In genomic region chr19:22138590-22139421, GRCm38 (mm10) we compare ENCODE assay signal across 8 mouse cellular contexts. TPM values are rescaled to one million over a fixed set of nuclear protein-coding genes. Genes with fewer than 3 reads are reported as not detected.
DNase-seq lines count a peak whose midpoint lies in the region; ATAC-seq lines count a peak whose summit lies in the region.

Gene Trpm3 (plus strand): TSS chr19:22139046.

- peak within 1 kb of the TSS; percentile 52 for H3K4me3 ChIP-seq in heart, embryonic 10.5 days
- H3K4me3 ChIP-seq in kidney, embryonic 14.5 days (ENCODE audit: low read length), result peak within 1 kb of the TSS; percentile 19
- peak within 1 kb of the TSS; percentile 23 for H3K4me3 ChIP-seq in limb, embryonic 15.5 days
- peak within 1 kb of the TSS; percentile 46 for H3K4me3 ChIP-seq in neural tube, embryonic 13.5 days

- H3K4me2 ChIP-seq in kidney, embryonic 14.5 days (replicated peaks; ENCODE audit: low read depth, low read length), result peak within 1 kb of the TSS; percentile 43
- peak within 1 kb of the TSS; percentile 38 for H3K4me2 ChIP-seq in limb, embryonic 15.5 days
- H3K4me2 ChIP-seq in neural tube, embryonic 13.5 days, result peak within 1 kb of the TSS; percentile 92

- peak; percentile 98 for ATAC-seq in kidney, embryonic 14.5 days (ENCODE audit: low FRiP score, low TSS enrichment)
- ATAC-seq in limb, embryonic 15.5 days (ENCODE audit: insufficient number of reproducible peaks, low FRiP score, low TSS enrichment, low read depth), result peak; percentile 76; the same call in 1 of the 2 replicates
- peak; percentile 98 for ATAC-seq in neural tube, embryonic 13.5 days (ENCODE audit: low read depth)

- H3K27me3 ChIP-seq in heart, embryonic 10.5 days (ENCODE audit: insufficient read depth, poor library complexity, severe bottlenecking), result no peaks in the 10 kb centered on the region
- H3K27me3 ChIP-seq in kidney, embryonic 14.5 days (ENCODE audit: control insufficient read depth, insufficient read depth, low read length), result peaks cover 7% of the 10 kb centered on the region; the same call in 1 of the 2 replicates
- H3K27me3 ChIP-seq in limb, embryonic 15.5 days, result peaks cover 13% of the 10 kb centered on the region; the same call in 1 of the 2 replicates
- peaks cover 7% of the 10 kb centered on the region; the same call in 1 of the 2 replicates for H3K27me3 ChIP-seq in neural tube, embryonic 13.5 days

- no peaks in the 10 kb centered on the region for H3K9me3 ChIP-seq in heart, embryonic 10.5 days
- H3K9me3 ChIP-seq in kidney, embryonic 14.5 days (ENCODE audit: control insufficient read depth, low read length), result no peaks in the 10 kb centered on the region
- H3K9me3 ChIP-seq in limb, embryonic 15.5 days, result no peaks in the 10 kb centered on the region
- H3K9me3 ChIP-seq in neural tube, embryonic 13.5 days, result no peaks in the 10 kb centered on the region

- peaks cover 9% of the 10 kb centered on the region for H3K4me1 ChIP-seq in heart, embryonic 10.5 days
- H3K4me1 ChIP-seq in kidney, embryonic 14.5 days (ENCODE audit: control insufficient read depth, insufficient read depth, low read length), result no peaks in the 10 kb centered on the region
- H3K4me1 ChIP-seq in limb, embryonic 15.5 days, result peaks cover 6% of the 10 kb centered on the region
- peaks cover 18% of the 10 kb centered on the region for H3K4me1 ChIP-seq in neural tube, embryonic 13.5 days (replicated peaks)

- under 1% methylated on average over 39 of the region's 39 CpGs for WGBS in heart, embryonic 10.5 days
- under 1% methylated on average over 39 of the region's 39 CpGs for WGBS in kidney, embryonic 14.5 days
- WGBS in limb, embryonic 15.5 days, result under 1% methylated on average over 39 of the region's 39 CpGs
- 1% methylated on average over 39 of the region's 39 CpGs for WGBS in neural tube, embryonic 13.5 days

- peak; percentile 17 for DNase-seq in urinary bladder, adult 2 months (ENCODE audit: low spot score)
- no peak for DNase-seq in urinary bladder, postnatal 10 days (ENCODE audit: low spot score)
- peak; percentile 89 for DNase-seq in embryo, embryonic 11 days
- DNase-seq in heart, embryonic 10.5 days (ENCODE audit: low spot score), result peak; percentile 90
- peak; percentile 45 for DNase-seq in thymus, postnatal 4 days

- H3K9ac ChIP-seq in kidney, embryonic 14.5 days (ENCODE audit: low read depth, low read length), result no peak within 1 kb of the TSS
- no peak within 1 kb of the TSS for H3K9ac ChIP-seq in limb, embryonic 15.5 days
- peak within 1 kb of the TSS; percentile 66 for H3K9ac ChIP-seq in neural tube, embryonic 13.5 days

- no peak within 1 kb of the TSS for H3K27ac ChIP-seq in heart, embryonic 10.5 days
- no peak within 1 kb of the TSS for H3K27ac ChIP-seq in kidney, embryonic 14.5 days (ENCODE audit: low read depth, low read length)
- no peak within 1 kb of the TSS for H3K27ac ChIP-seq in limb, embryonic 15.5 days
- H3K27ac ChIP-seq in neural tube, embryonic 13.5 days (replicated peaks), result 0 out of 2 replicates have a peak within 1 kb of the TSS, but pooled peaks have one; percentile 7

- H3K36me3 ChIP-seq in heart, embryonic 10.5 days, result no peaks in the 10 kb centered on the region
- no peaks in the 10 kb centered on the region for H3K36me3 ChIP-seq in kidney, embryonic 14.5 days (ENCODE audit: control insufficient read depth, insufficient read depth, low read length)
- no peaks in the 10 kb centered on the region for H3K36me3 ChIP-seq in limb, embryonic 15.5 days
- H3K36me3 ChIP-seq in neural tube, embryonic 13.5 days, result no peaks in the 10 kb centered on the region

RNA-seq across cellular contexts. Expression of gene Trpm3, which starts in this region (rescaled TPM):
- polyA plus RNA-seq in urinary bladder, adult 2 months (2012; rRNA removed), result 0.15 and 0.16 TPM in 2 replicates
- 1.5 and 1.7 TPM in 2 replicates for polyA plus RNA-seq in heart, embryonic 10.5 days (2016; fragmentation: Nextera tagmentation; extraction: Ambion mirVana)
- 3.6 and 3.9 TPM in 2 replicates for polyA plus RNA-seq in kidney, embryonic 14.5 days (2014; fragmentation: Nextera tagmentation; extraction: Ambion mirVana)
- 4.3 and 4.5 TPM in 2 replicates for polyA plus RNA-seq in limb, embryonic 15.5 days (2015; fragmentation: Nextera tagmentation; extraction: Ambion mirVana)
- 8.2 and 9.3 TPM in 2 replicates for polyA plus RNA-seq in neural tube, embryonic 13.5 days (2015; fragmentation: Nextera tagmentation; extraction: Ambion mirVana)

Comparison
In these comparisons a context has a peak if more than half of its experiments do, and no peak if none do; other contexts are left out.
1. Peak in DNase-seq in urinary bladder, adult 2 months; RNA of the gene not detected or under 1 TPM.
2. H3K4me2 ChIP-seq: peak in every context shown above with its lines; median percentile 92 in neural tube, embryonic 13.5 days; 43 in kidney, embryonic 14.5 days; 38 in limb, embryonic 15.5 days.